Mouse (Mus musculus) v-Abl transformed pro-B cells (cell line): ENCODE data around the gene Rad54l2.

ENCODE experiments used
- in situ Hi-C, 2 experiments: fragments of 400-800 bp; cut with MboI; formaldehyde crosslinking; loops; one replicate each; pipeline ENCODE4 v1.15.1; 2025; ENCODE audit not compliant: unreplicated experiment in 2 of 2

Rad54l2 gene

GRCm38 (mm10) chr9:106641346-106641745 lies 147.6 kb downstream of the Rad54l2 start:
- in situ Hi-C loops: no loop called here

- in situ Hi-C loops: no loop called here
Observed at GRCm38 (mm10) chr9:106638154-106638553, 150.8 kb downstream of the Rad54l2 start.
